9 mouse cellular contexts compared by ENCODE assay signal in the genomic region with DNA sequence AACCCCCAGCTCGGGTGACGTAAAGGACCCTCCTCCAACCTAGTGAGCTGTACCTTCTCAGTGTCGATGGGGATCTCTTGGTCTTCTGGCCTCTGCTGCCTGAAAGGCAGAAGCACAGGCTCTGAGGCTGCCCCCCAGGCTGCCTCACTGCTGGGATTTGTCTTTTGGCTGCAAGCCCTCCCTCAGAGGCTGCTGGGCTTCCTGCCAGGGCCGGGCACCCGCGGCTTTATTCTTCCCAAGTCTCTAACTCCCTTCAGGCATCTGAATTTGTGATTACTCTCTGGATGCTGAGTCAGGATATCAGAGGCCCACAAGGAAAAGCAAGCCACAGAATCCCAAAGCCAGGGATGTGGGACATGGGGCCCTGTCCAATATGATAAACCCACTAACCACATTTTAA. TPM values are rescaled to one million over a fixed set of nuclear protein-coding genes. Genes with fewer than 3 reads are reported as not detected.
DNase-seq lines count a peak whose midpoint lies in the region; ATAC-seq and TF ChIP-seq lines count a peak whose summit lies in the region.
"Had no signal": no experiment of that assay in that cellular context is flagged by ENCODE, and none has a peak within 500 bp of the region (broad histone marks: within the 10 kb centered on the region; RNA-seq: fewer than 3 reads in every experiment).

No protein-coding gene starts in this region.

- CTCF ChIA-PET in Patski (lab: Charles Lee): interaction anchor here (1.1 kb wide), 1 partner anchor 17 kb away, joined by 5 read pairs; no protein-coding TSS in a partner anchor

- H3K9me3 ChIP-seq in hindbrain, embryonic 12.5 days (replicated peaks): no peaks in the 10 kb centered on the region
- H3K9me3 ChIP-seq in hindbrain, embryonic 11.5 days (ENCODE audit: control insufficient read depth, low read length): no peaks in the 10 kb centered on the region
- no peaks in the 10 kb centered on the region for H3K9me3 ChIP-seq in kidney, embryonic 15.5 days (replicated peaks)

- ATAC-seq in hindbrain, embryonic 12.5 days (ENCODE audit: low FRiP score): peak; percentile 22; the same call in 1 of the 2 replicates
- no peak for ATAC-seq in hindbrain, embryonic 11.5 days (ENCODE audit: low FRiP score)
- peak; percentile 54 for ATAC-seq in Patski
- peak; percentile 59 for ATAC-seq in common myeloid progenitor, adult 5-6 weeks (replicated peaks; ENCODE audit: low read depth, poor library complexity, severe bottlenecking)
- ATAC-seq in kidney, embryonic 15.5 days (replicated peaks; ENCODE audit: low FRiP score): no peak

- no peak for TF ChIP-seq CTCF in Patski (IDR thresholded peaks at IDR 0.05)

- H3K4me2 ChIP-seq in hindbrain, embryonic 12.5 days (replicated peaks): no peak overlapping the region
- no peak overlapping the region for H3K4me2 ChIP-seq in hindbrain, embryonic 11.5 days (replicated peaks; ENCODE audit: low read depth, low read length)
- H3K4me2 ChIP-seq in kidney, embryonic 15.5 days: no peak overlapping the region

- in situ Hi-C loops in Patski (cut with MboI; ENCODE audit: low pct_unique_long_range_greater_than_20kb): no loop called here

- POLR2A ChIA-PET in Patski (lab: Charles Lee): no interaction called here

- H3K36me3 ChIP-seq in hindbrain, embryonic 12.5 days: no peaks in the 10 kb centered on the region
- H3K36me3 ChIP-seq in hindbrain, embryonic 11.5 days (ENCODE audit: control insufficient read depth, insufficient read depth, low read length): no peaks in the 10 kb centered on the region
- no peaks in the 10 kb centered on the region for H3K36me3 ChIP-seq in kidney, embryonic 15.5 days

- peaks cover 19% of the 10 kb centered on the region for H3K4me1 ChIP-seq in hindbrain, embryonic 12.5 days
- H3K4me1 ChIP-seq in hindbrain, embryonic 11.5 days (replicated peaks; ENCODE audit: control insufficient read depth, insufficient read depth, low read length): no peaks in the 10 kb centered on the region; the same call in 1 of the 2 replicates
- peaks cover 25% of the 10 kb centered on the region for H3K4me1 ChIP-seq in kidney, embryonic 15.5 days

- no peak for DNase-seq in hindbrain, embryonic 11.5 days (ENCODE audit: low spot score)
- peak; percentile 75 for DNase-seq in Patski (ENCODE audit: low read depth, low spot score)
- peak; percentile 57 to 69 for DNase-seq in lung, postnatal 4 days
- DNase-seq in spleen, postnatal 4 days (ENCODE audit: low spot score in 2 of 2): no peak
- DNase-seq in urinary bladder, adult 18-20 months (ENCODE audit: low spot score in 2 of 2): no peak

- no peak overlapping the region for H3K9ac ChIP-seq in hindbrain, embryonic 12.5 days
- H3K9ac ChIP-seq in hindbrain, embryonic 11.5 days (ENCODE audit: low read depth, low read length): no peak overlapping the region
- H3K9ac ChIP-seq in kidney, embryonic 15.5 days: 0 out of 2 replicates have a peak overlapping the region, but pooled peaks have one; percentile 7

- 25% methylated on average over 6 of the region's 6 CpGs for WGBS in hindbrain, embryonic 12.5 days
- WGBS in hindbrain, embryonic 11.5 days: 34% methylated on average over 6 of the region's 6 CpGs
- 32% methylated on average over 6 of the region's 6 CpGs for WGBS in kidney, embryonic 15.5 days

- no peak overlapping the region for H3K27ac ChIP-seq in hindbrain, embryonic 12.5 days
- no peak overlapping the region for H3K27ac ChIP-seq in hindbrain, embryonic 11.5 days (ENCODE audit: low read depth, low read length)
- H3K27ac ChIP-seq in kidney, embryonic 15.5 days: no peak overlapping the region
- H3K27ac ChIP-seq: heart, adult 2 months had no signal

- peaks cover 51% of the 10 kb centered on the region for H3K27me3 ChIP-seq in hindbrain, embryonic 12.5 days
- H3K27me3 ChIP-seq in hindbrain, embryonic 11.5 days (ENCODE audit: control insufficient read depth, insufficient read depth, low read length): peaks cover 40% of the 10 kb centered on the region
- no peaks in the 10 kb centered on the region for H3K27me3 ChIP-seq in Patski
- H3K27me3 ChIP-seq in kidney, embryonic 15.5 days: peaks cover 55% of the 10 kb centered on the region

- H3K4me3 ChIP-seq in hindbrain, embryonic 12.5 days: no peak overlapping the region
- no peak overlapping the region for H3K4me3 ChIP-seq in hindbrain, embryonic 11.5 days (ENCODE audit: low read depth, low read length)
- H3K4me3 ChIP-seq in kidney, embryonic 15.5 days (replicated peaks): no peak overlapping the region
- H3K4me3 ChIP-seq: heart, adult 2 months had no signal

RNA-seq across cellular contexts. Expression of gene 1700023F06Rik, which starts 6.7 kb away (rescaled TPM):
- polyA plus RNA-seq in hindbrain, embryonic 12.5 days (2016; fragmentation: Nextera tagmentation; extraction: Ambion mirVana): 0.34 and 0.71 TPM in 2 replicates
- 0.25 and 0.27 TPM in 2 replicates for polyA plus RNA-seq in hindbrain, embryonic 11.5 days (2014; fragmentation: Nextera tagmentation; extraction: Ambion mirVana)
- polyA plus RNA-seq in Patski (2021): 0.17 TPM
- total RNA-seq in common myeloid progenitor, adult 5-6 weeks (2017): not detected in 2 replicates
- 0.19 and 0.42 TPM in 2 replicates for polyA plus RNA-seq in kidney, embryonic 15.5 days (2015; fragmentation: Nextera tagmentation; extraction: Ambion mirVana)
- total RNA-seq: heart, adult 2 months had no signal

RNA-seq across cellular contexts. Expression of gene Spata32, which starts 16.6 kb away (rescaled TPM):
- 0.21 TPM in 1 of 2 replicates, not detected in the other for polyA plus RNA-seq in hindbrain, embryonic 12.5 days (2016; fragmentation: Nextera tagmentation; extraction: Ambion mirVana)
- polyA plus RNA-seq in hindbrain, embryonic 11.5 days (2014; fragmentation: Nextera tagmentation; extraction: Ambion mirVana): not detected in 2 replicates
- polyA plus RNA-seq in Patski (2021): not detected
- 0.96 TPM in 1 of 2 replicates, not detected in the other for total RNA-seq in common myeloid progenitor, adult 5-6 weeks (2017)
- polyA plus RNA-seq in kidney, embryonic 15.5 days (2015; fragmentation: Nextera tagmentation; extraction: Ambion mirVana): not detected in 2 replicates
- total RNA-seq: heart, adult 2 months had no signal
- polyA plus RNA-seq: heart, adult 2 months had no signal

RNA-seq across cellular contexts. Expression of gene Fmnl1, which starts 30.8 kb away (rescaled TPM):
- polyA plus RNA-seq in hindbrain, embryonic 12.5 days (2016; fragmentation: Nextera tagmentation; extraction: Ambion mirVana): 1.4 and 1.6 TPM in 2 replicates
- 0.91 and 1.1 TPM in 2 replicates for polyA plus RNA-seq in hindbrain, embryonic 11.5 days (2014; fragmentation: Nextera tagmentation; extraction: Ambion mirVana)
- 22.4 TPM for polyA plus RNA-seq in Patski (2021)
- 28.4 and 81.9 TPM in 2 replicates for total RNA-seq in common myeloid progenitor, adult 5-6 weeks (2017)
- 2.2 and 3.8 TPM in 2 replicates for polyA plus RNA-seq in kidney, embryonic 15.5 days (2015; fragmentation: Nextera tagmentation; extraction: Ambion mirVana)

Comparison
In these comparisons a context has a peak if more than half of its experiments do, and no peak if none do; other contexts are left out.
1. ATAC-seq: peak in hindbrain, embryonic 12.5 days (single experiment), Patski (single experiment) and common myeloid progenitor, adult 5-6 weeks (single experiment); none in hindbrain, embryonic 11.5 days (single experiment) and kidney, embryonic 15.5 days (single experiment).
2. DNase-seq: peak in Patski (single experiment) and lung, postnatal 4 days (2 of 2); none in hindbrain, embryonic 11.5 days (single experiment), spleen, postnatal 4 days (0 of 2) and urinary bladder, adult 18-20 months (0 of 2).